Mouse (Mus musculus): ENCODE measurements at regions not wholly inside any gene's neighbourhood (a gene's known extent, or its start where the extent isn't known, plus 50 kb on each side); places are given as distances from the start of the nearest gene placed in this dataset.

- Histone ChIP-seq H3K4me3 (ENCODE audit: low read depth, low read length) (no peak overlapping the region), H3K9me3 (replicated peaks; ENCODE audit: control insufficient read depth, low read length) (no peaks in the 10 kb centered on the region), H3K27ac (replicated peaks; ENCODE audit: low read depth, low read length) (no peak overlapping the region), H3K4me2 (ENCODE audit: low read depth, low read length) (no peak overlapping the region), H3K9ac (replicated peaks; ENCODE audit: low read length) (no peak overlapping the region), H3K36me3 (replicated peaks; ENCODE audit: control insufficient read depth, insufficient read depth, low read depth, low read length) (no peaks in the 10 kb centered on the region), H3K27me3 (ENCODE audit: control insufficient read depth, insufficient read depth, low read length) (no peaks in the 10 kb centered on the region), H3K4me1 (ENCODE audit: control insufficient read depth, insufficient read depth, low read length) (no peaks in the 10 kb centered on the region)
- WGBS: 82% methylated on average over 6 of the region's 6 CpGs
- ATAC-seq (replicated peaks; ENCODE audit: insufficient number of reproducible peaks, low FRiP score, low TSS enrichment, low read depth): no peak
- DNase-seq (ENCODE audit: low spot score): no peak
Measured at GRCm38 (mm10) chr3:115612859-115613258, 102.0 kb downstream of the S1pr1 start.

- Histone ChIP-seq H3K27ac (replicated peaks; ENCODE audit: low read depth, low read length) (no peak overlapping the region), H3K27me3 (ENCODE audit: control insufficient read depth, insufficient read depth, low read length) (no peaks in the 10 kb centered on the region), H3K4me2 (ENCODE audit: low read depth, low read length) (no peak overlapping the region), H3K36me3 (replicated peaks; ENCODE audit: control insufficient read depth, insufficient read depth, low read depth, low read length) (no peaks in the 10 kb centered on the region), H3K9me3 (replicated peaks; ENCODE audit: control insufficient read depth, low read length) (no peaks in the 10 kb centered on the region), H3K4me3 (ENCODE audit: low read depth, low read length) (no peak overlapping the region), H3K4me1 (ENCODE audit: control insufficient read depth, insufficient read depth, low read length) (no peaks in the 10 kb centered on the region), H3K9ac (replicated peaks; ENCODE audit: low read length) (no peak overlapping the region)
- no peak for ATAC-seq (replicated peaks; ENCODE audit: insufficient number of reproducible peaks, low FRiP score, low TSS enrichment, low read depth)
- no peak for DNase-seq (ENCODE audit: low spot score)
- 82% methylated on average over 5 of the region's 5 CpGs for WGBS
Measured at GRCm38 (mm10) chr3:115608087-115608486, 106.8 kb downstream of the S1pr1 start.

GRCm38 (mm10) chr3:115604734-115605279 is 110.1 kb downstream of the S1pr1 start:
- ATAC-seq (replicated peaks; ENCODE audit: insufficient number of reproducible peaks, low FRiP score, low TSS enrichment, low read depth): no peak
- Histone ChIP-seq H3K27me3 (ENCODE audit: control insufficient read depth, insufficient read depth, low read length) (no peaks in the 10 kb centered on the region), H3K27ac (replicated peaks; ENCODE audit: low read depth, low read length) (no peak overlapping the region), H3K4me1 (ENCODE audit: control insufficient read depth, insufficient read depth, low read length) (no peaks in the 10 kb centered on the region), H3K4me2 (ENCODE audit: low read depth, low read length) (no peak overlapping the region), H3K4me3 (ENCODE audit: low read depth, low read length) (no peak overlapping the region), H3K9ac (replicated peaks; ENCODE audit: low read length) (no peak overlapping the region), H3K36me3 (replicated peaks; ENCODE audit: control insufficient read depth, insufficient read depth, low read depth, low read length) (no peaks in the 10 kb centered on the region), H3K9me3 (replicated peaks; ENCODE audit: control insufficient read depth, low read length) (no peaks in the 10 kb centered on the region)
- 61% methylated on average over 5 of the region's 5 CpGs for WGBS
- DNase-seq (ENCODE audit: low spot score): no peak

- Histone ChIP-seq H3K9me3 (replicated peaks; ENCODE audit: control insufficient read depth, low read length) (no peaks in the 10 kb centered on the region), H3K27ac (replicated peaks; ENCODE audit: low read depth, low read length) (no peak overlapping the region), H3K9ac (replicated peaks; ENCODE audit: low read length) (no peak overlapping the region), H3K4me3 (ENCODE audit: low read depth, low read length) (no peak overlapping the region), H3K27me3 (ENCODE audit: control insufficient read depth, insufficient read depth, low read length) (no peaks in the 10 kb centered on the region), H3K36me3 (replicated peaks; ENCODE audit: control insufficient read depth, insufficient read depth, low read depth, low read length) (no peaks in the 10 kb centered on the region), H3K4me1 (ENCODE audit: control insufficient read depth, insufficient read depth, low read length) (no peaks in the 10 kb centered on the region), H3K4me2 (ENCODE audit: low read depth, low read length) (no peak overlapping the region)
- no peak for DNase-seq (ENCODE audit: low spot score)
- ATAC-seq (replicated peaks; ENCODE audit: insufficient number of reproducible peaks, low FRiP score, low TSS enrichment, low read depth): no peak
- 79% methylated on average over 7 of the region's 7 CpGs for WGBS
Measured at GRCm38 (mm10) chr3:115604267-115604666, 110.6 kb downstream of the S1pr1 start.

DNA sequence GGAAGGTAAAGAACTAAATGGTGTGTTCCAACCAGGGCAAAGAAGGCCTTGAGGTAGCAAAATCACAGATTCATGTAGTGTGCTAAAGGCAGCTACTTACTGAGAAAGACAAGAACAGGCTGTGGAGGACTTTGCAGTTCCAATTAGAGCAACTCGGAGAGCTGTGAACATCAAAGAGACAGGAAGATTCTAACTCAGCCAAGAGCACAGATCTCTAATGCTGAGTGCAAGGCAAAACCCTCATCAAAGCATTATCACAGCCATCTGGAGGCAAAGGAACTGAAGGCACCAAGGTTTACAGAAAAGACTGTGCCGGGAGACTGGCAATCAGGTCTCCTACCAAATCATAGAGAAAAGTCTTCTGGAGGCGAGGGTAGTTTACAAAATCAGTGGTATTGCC is 111.1 kb downstream of the S1pr1 start:
- Histone ChIP-seq H3K4me2 (ENCODE audit: low read depth, low read length) (no peak overlapping the region), H3K27me3 (ENCODE audit: control insufficient read depth, insufficient read depth, low read length) (no peaks in the 10 kb centered on the region), H3K36me3 (replicated peaks; ENCODE audit: control insufficient read depth, insufficient read depth, low read depth, low read length) (no peaks in the 10 kb centered on the region), H3K9me3 (replicated peaks; ENCODE audit: control insufficient read depth, low read length) (no peaks in the 10 kb centered on the region), H3K4me3 (ENCODE audit: low read depth, low read length) (no peak overlapping the region), H3K4me1 (ENCODE audit: control insufficient read depth, insufficient read depth, low read length) (no peaks in the 10 kb centered on the region), H3K9ac (replicated peaks; ENCODE audit: low read length) (no peak overlapping the region), H3K27ac (replicated peaks; ENCODE audit: low read depth, low read length) (no peak overlapping the region)
- ATAC-seq (replicated peaks; ENCODE audit: insufficient number of reproducible peaks, low FRiP score, low TSS enrichment, low read depth): no peak
- no peak for DNase-seq (ENCODE audit: low spot score)
- WGBS: 76% methylated on average over 3 of the region's 3 CpGs

GRCm38 (mm10) chr3:115599281-115599680 is 115.6 kb downstream of the S1pr1 start:
- no peaks in the 10 kb centered on the region for H3K9me3 ChIP-seq (replicated peaks; ENCODE audit: control insufficient read depth, low read length)

DNA sequence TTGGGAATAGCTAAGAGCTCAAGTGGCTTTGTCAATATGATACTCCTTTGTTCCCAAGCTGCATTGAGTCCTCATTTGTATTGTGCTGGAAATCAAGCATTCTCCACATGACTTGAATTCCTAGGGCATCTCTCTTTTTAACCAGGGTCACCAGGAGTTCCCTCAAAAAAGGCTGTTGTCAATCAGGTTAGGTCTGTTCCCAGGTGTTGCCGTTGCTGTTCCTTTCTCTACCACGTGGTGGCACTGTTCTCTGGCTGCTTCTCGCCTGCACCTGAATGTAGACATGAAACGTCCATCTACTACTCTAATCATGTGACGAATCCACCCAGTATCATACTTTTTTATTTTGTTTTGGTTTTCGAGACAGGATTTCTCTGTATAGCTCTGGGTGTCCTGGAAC is 118.3 kb downstream of the S1pr1 start:
- Histone ChIP-seq H3K27me3 (ENCODE audit: control insufficient read depth, insufficient read depth, low read length) (no peaks in the 10 kb centered on the region), H3K9me3 (replicated peaks; ENCODE audit: control insufficient read depth, low read length) (no peaks in the 10 kb centered on the region), H3K27ac (replicated peaks; ENCODE audit: low read depth, low read length) (no peak overlapping the region), H3K4me1 (ENCODE audit: control insufficient read depth, insufficient read depth, low read length) (no peaks in the 10 kb centered on the region), H3K4me2 (ENCODE audit: low read depth, low read length) (no peak overlapping the region), H3K9ac (replicated peaks; ENCODE audit: low read length) (no peak overlapping the region), H3K4me3 (ENCODE audit: low read depth, low read length) (no peak overlapping the region), H3K36me3 (replicated peaks; ENCODE audit: control insufficient read depth, insufficient read depth, low read depth, low read length) (no peaks in the 10 kb centered on the region)
- DNase-seq (ENCODE audit: low spot score): peak; percentile 64
- no peak for ATAC-seq (replicated peaks; ENCODE audit: insufficient number of reproducible peaks, low FRiP score, low TSS enrichment, low read depth)
- 36% methylated on average over 6 of the region's 6 CpGs for WGBS

More at GRCm38 (mm10) chr3:115599281-115599680, 115.6 kb downstream of the S1pr1 start:
- no peak overlapping the region for H3K4me2 ChIP-seq (ENCODE audit: low read depth, low read length)
- no peaks in the 10 kb centered on the region for H3K27me3 ChIP-seq (ENCODE audit: control insufficient read depth, insufficient read depth, low read length)
- no peak for ATAC-seq (replicated peaks; ENCODE audit: insufficient number of reproducible peaks, low FRiP score, low TSS enrichment, low read depth)
- H3K36me3 ChIP-seq (replicated peaks; ENCODE audit: control insufficient read depth, insufficient read depth, low read depth, low read length): no peaks in the 10 kb centered on the region
- H3K4me3 ChIP-seq (ENCODE audit: low read depth, low read length): no peak overlapping the region
- H3K9ac ChIP-seq (replicated peaks; ENCODE audit: low read length): no peak overlapping the region
- no peak overlapping the region for H3K27ac ChIP-seq (replicated peaks; ENCODE audit: low read depth, low read length)
- 93% methylated on average over 2 of the region's 2 CpGs for whole genome bisulfite sequencing
- no peak for DNase-seq (ENCODE audit: low spot score)
- H3K4me1 ChIP-seq (ENCODE audit: control insufficient read depth, insufficient read depth, low read length): no peaks in the 10 kb centered on the region

DNA sequence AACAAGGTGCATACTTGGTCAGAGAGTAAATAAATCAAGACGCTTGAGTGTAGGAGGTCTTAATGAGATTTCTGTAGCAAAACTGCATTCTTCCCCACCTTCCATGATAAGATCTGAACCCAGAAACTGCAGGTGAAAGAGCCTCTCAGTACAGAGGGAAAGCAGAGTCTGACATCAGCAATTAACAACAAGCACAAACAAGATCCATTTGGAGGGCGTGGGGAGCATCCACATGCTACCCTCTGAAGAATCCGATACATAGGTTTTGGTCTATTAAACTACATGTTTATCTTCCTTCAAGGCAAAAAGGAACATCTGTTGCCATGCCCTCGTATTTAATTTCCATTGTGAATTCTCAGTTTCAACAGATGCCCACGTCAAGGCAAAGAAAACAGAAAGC is 124.2 kb downstream of the S1pr1 start:
- no peaks in the 10 kb centered on the region for H3K9me3 ChIP-seq (replicated peaks; ENCODE audit: control insufficient read depth, low read length)
- no peak overlapping the region for H3K9ac ChIP-seq (replicated peaks; ENCODE audit: low read length)
- no peak overlapping the region for H3K27ac ChIP-seq (replicated peaks; ENCODE audit: low read depth, low read length)
- H3K4me2 ChIP-seq (ENCODE audit: low read depth, low read length): no peak overlapping the region
- no peaks in the 10 kb centered on the region for H3K4me1 ChIP-seq (ENCODE audit: control insufficient read depth, insufficient read depth, low read length)
- no peaks in the 10 kb centered on the region for H3K27me3 ChIP-seq (ENCODE audit: control insufficient read depth, insufficient read depth, low read length)
- DNase-seq (ENCODE audit: low spot score) (no peak), ATAC-seq (replicated peaks; ENCODE audit: insufficient number of reproducible peaks, low FRiP score, low TSS enrichment, low read depth) (no peak)
- no peaks in the 10 kb centered on the region for H3K36me3 ChIP-seq (replicated peaks; ENCODE audit: control insufficient read depth, insufficient read depth, low read depth, low read length)
- WGBS: 68% methylated on average over 5 of the region's 5 CpGs
- H3K4me3 ChIP-seq (ENCODE audit: low read depth, low read length): no peak overlapping the region
